Mouse (Mus musculus) layer of hippocampus, adult 9-11 months (tissue): ENCODE results near the gene Repin1.

Experiments used
- DNase-seq: peaks from one replicate; pipeline ENCODE4 v3.0.0; 2022

Gene Repin1

GRCm38 (mm10) chr6:48627511-48627924 is 33.8 kb downstream of the Repin1 start:
- DNase-seq, result no peak

GRCm38 (mm10) chr6:48628377-48628776 is 34.7 kb downstream of the Repin1 start:
- DNase-seq, result no peak

DNA sequence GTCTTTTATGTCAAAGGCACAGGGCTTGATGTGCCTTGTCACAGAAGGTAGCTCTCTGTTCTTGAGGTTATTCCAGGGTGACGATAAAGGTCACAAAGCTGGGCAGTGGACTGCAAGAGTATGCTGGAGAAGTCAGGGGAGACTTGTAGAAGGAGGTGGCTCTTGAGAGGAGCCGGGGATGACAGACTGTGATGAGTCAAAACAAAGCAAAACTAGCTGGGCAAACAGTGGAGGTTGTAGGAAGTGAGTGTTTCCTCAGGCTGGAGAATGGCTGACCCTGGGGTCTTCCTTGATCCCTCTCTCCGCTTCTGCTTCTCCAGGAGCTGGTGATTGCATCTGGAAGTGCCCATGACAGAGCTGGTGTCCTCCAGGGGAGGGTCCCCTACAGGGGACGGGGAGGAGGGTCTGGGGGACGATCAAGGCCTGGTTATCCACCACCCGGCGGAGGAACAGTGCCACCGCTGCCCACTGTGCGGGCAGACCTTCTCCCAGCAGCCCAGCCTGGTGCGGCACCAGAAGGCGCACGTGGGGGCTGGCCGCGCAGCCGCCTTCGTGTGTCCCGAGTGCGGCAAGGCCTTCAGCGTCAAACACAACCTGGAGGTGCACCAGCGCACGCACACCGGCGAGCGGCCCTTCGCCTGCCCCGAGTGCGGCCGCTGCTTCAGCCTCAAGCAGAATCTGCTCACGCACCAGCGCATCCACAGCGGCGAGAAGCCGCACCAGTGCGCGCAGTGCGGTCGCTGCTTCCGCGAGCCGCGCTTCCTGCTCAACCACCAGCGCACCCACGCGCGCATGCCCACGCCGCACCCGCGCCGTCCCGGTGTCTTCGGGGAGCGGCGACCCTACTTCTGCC is 35.4 kb downstream of the Repin1 start:
- DNase-seq, result peak; percentile 60

- DNase-seq, result no peak
Measured at GRCm38 (mm10) chr6:48629661-48630034, 36.0 kb downstream of the Repin1 start.

DNA sequence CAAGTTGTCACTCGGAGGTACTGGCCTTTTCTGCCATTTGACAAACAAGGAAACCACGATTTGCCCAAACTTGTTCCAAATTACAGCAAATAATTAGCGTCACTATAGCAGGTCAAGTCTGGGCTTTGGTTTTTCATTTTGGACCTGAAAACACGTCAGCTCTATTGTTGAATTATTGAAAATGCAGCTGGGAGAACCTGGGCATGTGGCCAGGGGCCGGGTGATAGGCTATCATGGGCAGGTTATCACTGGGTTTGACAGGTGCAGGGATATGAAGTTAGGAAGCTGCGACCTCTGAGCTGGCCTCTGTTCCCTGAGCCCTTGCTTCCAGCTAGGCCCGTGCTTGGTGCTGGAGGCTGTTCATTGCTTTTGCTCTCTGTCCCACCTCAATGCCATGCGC is 37.1 kb downstream of the Repin1 start:
- no peak for DNase-seq

DNA sequence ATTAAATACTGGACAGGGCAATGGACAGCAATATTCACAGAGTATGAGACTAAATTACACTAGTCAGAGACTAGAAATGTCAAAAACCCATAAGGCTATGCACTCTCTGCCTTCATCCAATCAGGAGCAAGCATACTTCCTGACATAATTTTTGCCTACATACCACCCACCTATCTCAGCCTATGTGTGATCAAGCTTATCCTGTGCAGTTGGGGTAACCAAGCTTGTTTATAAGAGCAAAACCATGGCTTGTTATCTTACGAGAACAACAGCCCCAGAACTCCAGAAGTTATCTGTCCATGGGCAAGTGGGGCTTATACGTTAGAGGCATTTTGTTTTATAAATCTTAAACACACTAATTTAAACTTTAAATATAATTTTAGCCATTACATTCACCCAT is 41.4 kb downstream of the Repin1 start:
- no peak for DNase-seq

GRCm38 (mm10) chr6:48636515-48636914 is 42.8 kb downstream of the Repin1 start:
- no peak for DNase-seq

GRCm38 (mm10) chr6:48637811-48638500 is 44.3 kb downstream of the Repin1 start:
- DNase-seq, result no peak

DNA sequence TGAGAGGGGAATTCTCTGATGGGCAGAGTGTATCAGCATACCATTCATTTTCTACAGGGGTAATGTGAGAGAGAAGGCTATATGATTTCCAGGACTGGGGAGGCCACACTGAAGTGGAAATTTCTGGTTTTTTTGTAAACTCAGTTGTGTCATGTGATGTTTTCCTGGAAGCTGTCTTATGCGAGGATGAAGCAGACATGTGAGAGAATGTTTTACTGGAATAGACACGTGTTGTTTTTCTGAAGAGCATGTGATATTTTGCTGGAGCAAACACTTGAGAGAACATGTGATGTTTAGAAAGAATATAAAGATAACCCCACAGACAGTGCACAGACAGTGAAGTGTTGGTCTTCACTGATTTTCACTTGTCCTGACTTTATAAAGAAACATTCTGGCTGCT is 44.9 kb downstream of the Repin1 start:
- no peak for DNase-seq

DNA sequence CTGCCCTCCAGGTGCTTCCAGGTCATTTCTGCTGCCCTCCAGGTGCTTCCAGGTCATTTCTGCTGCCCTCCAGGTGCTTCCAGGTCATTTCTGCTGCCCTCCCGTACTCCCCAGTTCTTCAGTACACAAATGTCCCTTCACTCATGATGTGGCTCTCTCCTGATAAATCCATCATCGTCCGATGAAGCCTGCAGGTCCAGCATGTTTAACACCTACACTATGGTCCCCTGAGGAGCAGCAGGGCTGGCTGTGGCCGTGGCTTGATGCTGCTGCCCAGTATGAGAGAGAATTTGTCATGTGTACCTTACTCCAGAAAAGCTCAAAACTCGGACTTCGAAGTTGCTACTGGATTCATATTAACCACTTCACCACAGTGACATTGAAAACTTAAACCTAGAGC is 47.7 kb downstream of the Repin1 start:
- no peak for DNase-seq

GRCm38 (mm10) chr6:48642764-48643292 is 49.1 kb downstream of the Repin1 start:
- no peak for DNase-seq

- peak; percentile 58 for DNase-seq
Measured at GRCm38 (mm10) chr6:48645660-48646308, 52.1 kb downstream of the Repin1 start.

- no peak for DNase-seq
Measured at GRCm38 (mm10) chr6:48646309-48646690, 52.6 kb downstream of the Repin1 start.

DNA sequence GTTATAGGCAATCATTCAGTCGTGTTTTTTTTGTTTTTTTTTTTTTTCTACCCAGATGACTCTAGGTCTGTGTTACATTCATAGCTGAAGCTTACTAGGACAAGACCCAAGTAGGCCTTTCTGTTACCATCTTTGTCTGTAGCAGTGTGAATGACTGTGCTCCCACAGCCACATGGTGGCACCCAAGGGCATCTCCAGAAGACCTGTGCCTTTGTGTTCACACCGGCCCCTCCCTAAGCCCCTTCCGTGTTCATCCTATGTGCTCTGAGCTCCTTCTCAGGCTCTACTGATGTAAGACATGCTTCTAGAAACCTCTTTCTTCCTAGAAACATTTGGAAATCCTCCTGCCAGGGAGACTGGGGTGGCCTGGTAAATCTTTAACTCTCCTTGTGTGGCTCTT is 53.3 kb downstream of the Repin1 start, which contains the start of gene Gimap8:
Gene Gimap8, plus strand, starts transcription at position 240 of the 400 bp plus-strand sequence.
- DNase-seq, result no peak

DNA sequence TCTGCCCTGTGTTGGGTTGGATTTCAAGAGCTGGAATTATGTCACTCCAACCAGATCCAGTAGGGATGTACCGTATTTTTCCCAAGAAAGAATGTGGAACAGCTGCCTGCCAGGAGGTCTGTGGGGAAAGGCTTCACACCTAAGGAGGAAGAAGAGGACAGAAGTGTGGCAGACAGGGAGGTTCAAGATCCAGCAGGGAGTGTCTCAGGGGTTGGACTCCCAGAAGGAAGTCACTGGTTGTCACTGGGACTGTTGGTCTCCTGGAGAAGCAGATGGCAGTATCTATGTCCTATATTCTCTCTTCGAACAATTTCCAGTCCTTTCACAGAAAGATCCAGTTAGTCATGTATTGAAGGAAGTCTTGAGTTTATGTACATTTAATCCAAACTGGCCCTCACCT is 53.9 kb downstream of the Repin1 start:
- no peak for DNase-seq
